Mouse (Mus musculus) myocyte (in vitro differentiated cells): Measurements from ENCODE around the gene 4930469K13Rik. TPM values are rescaled to one million over a fixed set of nuclear protein-coding genes. Genes with fewer than 3 reads are reported as not detected.
A peak's percentile ranks its signal among the peaks of the same experiment; 100 is the strongest.

Experiments
- H3K27me3 ChIP-seq: one replicate; pipeline ENCODE4 v1.6.1; 2011; ENCODE audit not compliant: control insufficient read depth, insufficient read depth, insufficient read length
- H3K36me3 ChIP-seq: one replicate; pipeline ENCODE4 v1.6.1; 2011; ENCODE audit not compliant: control insufficient read depth, insufficient read depth
- H3K4me2 ChIP-seq: one replicate; pipeline ENCODE4 v1.6.1; 2011; ENCODE audit warnings: low read depth, control low read depth
- H3K4me3 ChIP-seq: one replicate; pipeline ENCODE4 v1.5.1; 2011; ENCODE audit warnings: mild to moderate bottlenecking, control low read depth, moderate library complexity
- H3K79me2 ChIP-seq: one replicate; pipeline ENCODE4 v1.6.1; 2011; ENCODE audit not compliant: control insufficient read depth, insufficient read depth
- H3ac ChIP-seq: one replicate; pipeline ENCODE4 v1.6.1; 2011; ENCODE audit not compliant: control insufficient read depth, insufficient read length
- CEBPB ChIP-seq: IDR thresholded peaks from 2 replicates; pipeline ENCODE4 v1.6.1; 2011; ENCODE audit warnings: mild to moderate bottlenecking, moderate library complexity; ENCODE audit not compliant: poor library complexity, insufficient read depth, severe bottlenecking
- E2F4 ChIP-seq: IDR thresholded peaks from one replicate; pipeline ENCODE4 v1.6.1; 2011; ENCODE audit warnings: mild to moderate bottlenecking, control low read depth, moderate library complexity; ENCODE audit not compliant: insufficient read depth
- MAX ChIP-seq: IDR thresholded peaks from one replicate; pipeline ENCODE4 v1.6.1; 2011; ENCODE audit warnings: low read depth, mild to moderate bottlenecking, control low read depth
- MYOD1 ChIP-seq, 3 experiments: IDR thresholded peaks; one replicate each; pipeline ENCODE4 v1.6.1; 2011; ENCODE audit warnings: control low read depth in 2 of 3, low read depth in 2 of 3, mild to moderate bottlenecking in 2 of 3, moderate library complexity in 1 of 3; ENCODE audit not compliant: insufficient read length in 2 of 3, control insufficient read depth in 1 of 3
- MYOG ChIP-seq, 3 experiments: IDR thresholded peaks; one replicate each; pipeline ENCODE4 v1.6.1; 2011; ENCODE audit warnings: control low read depth in 2 of 3, low read depth in 2 of 3, mild to moderate bottlenecking in 2 of 3; ENCODE audit not compliant: insufficient read length in 2 of 3, control insufficient read depth in 1 of 3, insufficient read depth in 1 of 3
- POLR2A ChIP-seq: IDR thresholded peaks from one replicate; pipeline ENCODE4 v1.6.1; 2011; ENCODE audit warnings: low read depth, mild to moderate bottlenecking, control low read depth, moderate library complexity; ENCODE audit not compliant: insufficient read length
- POLR2AphosphoS2 ChIP-seq: IDR thresholded peaks from one replicate; pipeline ENCODE4 v1.6.1; 2011; ENCODE audit warnings: low read depth, control low read depth; ENCODE audit not compliant: insufficient read length
- REST ChIP-seq: IDR thresholded peaks from one replicate; pipeline ENCODE4 v1.6.1; 2011; ENCODE audit warnings: mild to moderate bottlenecking, control low read depth, moderate library complexity; ENCODE audit not compliant: insufficient read depth, insufficient read length
- SRF ChIP-seq: IDR thresholded peaks from one replicate; pipeline ENCODE4 v1.6.1; 2011; ENCODE audit warnings: low read depth; ENCODE audit not compliant: control insufficient read depth, insufficient read length
- TCF12 ChIP-seq: IDR thresholded peaks from one replicate; pipeline ENCODE4 v1.6.1; 2011; ENCODE audit warnings: mild to moderate bottlenecking, control low read depth; ENCODE audit not compliant: poor library complexity, insufficient read depth, severe bottlenecking
- TCF3 ChIP-seq: IDR thresholded peaks from one replicate; pipeline ENCODE4 v1.6.1; 2011; ENCODE audit warnings: low read depth, control low read depth; ENCODE audit not compliant: insufficient read length
- USF1 ChIP-seq: IDR thresholded peaks from one replicate; pipeline ENCODE4 v1.6.1; 2011; ENCODE audit warnings: low read depth, mild to moderate bottlenecking, control low read depth, moderate library complexity
- polyA plus RNA-seq: library from polyadenylated mRNA; unstranded; fragments of >200 nt; fragmentation: generic; extraction: Trizol; gene quantifications from one replicate; pipeline ENCODE4 v1.2.1, GENCODE M21; 2012; ENCODE audit warnings: missing spikeins

The 4930469K13Rik gene
- polyA plus RNA-seq, 1 experiment = not detected

GRCm38 (mm10) chr11:34012007-34012652 is 86.2 kb downstream of the 4930469K13Rik start:
- Histone ChIP-seq H3K36me3 (no peaks in the 10 kb centered on the region), H3K27me3 (no peaks in the 10 kb centered on the region), H3K4me3 (no peak overlapping the region), H3K79me2 (no peaks in the 10 kb centered on the region), H3ac (no peak overlapping the region), H3K4me2 (no peak overlapping the region)
- TF ChIP-seq REST = no peak
- no peak for TF ChIP-seq SRF
- no peak for TF ChIP-seq POLR2A
- no peak for TF ChIP-seq TCF12

- no peak for TF ChIP-seq MAX
- TF ChIP-seq POLR2AphosphoS2 = no peak
- no peak for TF ChIP-seq SRF
- no peak overlapping the region for H3ac ChIP-seq
- H3K79me2 ChIP-seq = no peaks in the 10 kb centered on the region
- no peak overlapping the region for H3K4me3 ChIP-seq
- H3K4me2 ChIP-seq = peak overlapping the region; percentile 6
- no peaks in the 10 kb centered on the region for H3K27me3 ChIP-seq
- H3K36me3 ChIP-seq = no peaks in the 10 kb centered on the region
Measured at GRCm38 (mm10) chr11:34010859-34011172, 87.5 kb downstream of the 4930469K13Rik start.

GRCm38 (mm10) chr11:34010133-34010858 is 88.1 kb downstream of the 4930469K13Rik start:
- no peak overlapping the region for H3K4me3 ChIP-seq
- H3K4me2 ChIP-seq = peak overlapping the region; percentile 32
- no peaks in the 10 kb centered on the region for H3K27me3 ChIP-seq
- TF ChIP-seq MAX (no peak), E2F4 (no peak), REST (no peak), MYOD1 (IDR thresholded peaks at IDR 0.05; ENCODE audit: control insufficient read depth in 1 of 3, insufficient read length in 2 of 3, low read depth in 2 of 3) (no peak), USF1 (no peak), TCF12 (no peak), MYOG (IDR thresholded peaks at IDR 0.05; ENCODE audit: control insufficient read depth in 1 of 3, insufficient read depth in 1 of 3, insufficient read length in 2 of 3, low read depth in 2 of 3) (no peak), TCF3 (no peak), CEBPB (no peak), POLR2AphosphoS2 (no peak), POLR2A (no peak), SRF (no peak)
- no peaks in the 10 kb centered on the region for H3K79me2 ChIP-seq
- no peaks in the 10 kb centered on the region for H3K36me3 ChIP-seq
- H3ac ChIP-seq = no peak overlapping the region

DNA sequence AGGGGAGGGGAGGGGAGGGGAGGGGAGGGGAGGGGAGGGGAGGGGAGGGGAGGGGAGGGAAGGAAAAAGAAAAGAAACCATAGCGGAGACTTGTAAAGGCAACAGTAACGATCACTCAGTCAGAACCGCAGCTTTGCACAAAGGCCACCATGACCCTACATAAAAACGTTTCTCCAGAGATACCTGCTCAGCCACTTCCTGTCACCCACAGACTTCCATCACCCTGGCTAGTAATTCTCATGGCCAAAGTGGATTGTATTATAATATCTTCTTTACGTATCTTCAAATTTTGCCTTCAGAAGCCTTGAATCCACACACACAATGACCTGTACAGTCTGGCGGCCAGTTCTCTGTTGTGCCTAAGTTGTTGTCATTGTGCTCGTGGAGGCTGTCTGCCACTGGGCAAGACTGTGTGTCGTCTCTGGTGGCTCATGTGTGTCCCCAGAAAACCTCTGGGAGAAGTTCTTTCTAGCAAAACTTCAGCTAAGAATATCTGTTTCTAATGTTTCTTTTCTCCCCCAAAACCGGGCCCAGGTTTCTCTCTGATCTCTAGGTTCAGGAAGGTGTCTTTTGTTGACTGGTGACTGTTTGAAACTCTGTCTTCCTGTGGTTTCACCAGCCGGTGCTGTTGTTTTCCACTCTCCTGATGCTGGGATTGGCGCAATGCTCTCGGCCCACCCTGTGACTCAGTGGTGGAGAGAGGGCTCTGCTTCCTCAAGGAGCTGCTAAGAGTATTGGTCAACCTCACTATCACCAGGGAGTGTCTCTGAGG is 88.9 kb downstream of the 4930469K13Rik start:
- Histone ChIP-seq H3K27me3 (no peaks in the 10 kb centered on the region), H3K4me3 (no peak overlapping the region), H3ac (no peak overlapping the region), H3K79me2 (no peaks in the 10 kb centered on the region), H3K36me3 (no peaks in the 10 kb centered on the region), H3K4me2 (peak overlapping the region; percentile 32)
- TF ChIP-seq MYOD1 (IDR thresholded peaks at IDR 0.05; ENCODE audit: control insufficient read depth in 1 of 3, insufficient read length in 2 of 3, low read depth in 2 of 3) (no peak), REST (no peak), MYOG (IDR thresholded peaks at IDR 0.05; ENCODE audit: control insufficient read depth in 1 of 3, insufficient read depth in 1 of 3, insufficient read length in 2 of 3, low read depth in 2 of 3) (no peak), POLR2AphosphoS2 (no peak), USF1 (no peak), CEBPB (no peak), MAX (no peak), TCF3 (no peak), POLR2A (no peak), E2F4 (no peak), TCF12 (no peak), SRF (no peak)
